13 mouse cellular contexts compared by ENCODE assay signal in genomic region chr10:108155042-108155686, GRCm38 (mm10). TPM values are rescaled to one million over a fixed set of nuclear protein-coding genes. Genes with fewer than 3 reads are reported as not detected.
DNase-seq lines count a peak whose midpoint lies in the region; ATAC-seq and TF ChIP-seq lines count a peak whose summit lies in the region.
"Had no signal": no experiment of that assay in that cellular context is flagged by ENCODE, and none has a peak within 500 bp of the region (broad histone marks: within the 10 kb centered on the region; RNA-seq: fewer than 3 reads in every experiment).

No protein-coding gene starts in this region.

- H3K9me3 ChIP-seq in hindbrain, embryonic 16.5 days (ENCODE audit: control insufficient read depth, low read length): peaks cover 3% of the 10 kb centered on the region; the same call in 1 of the 2 replicates
- H3K9me3 ChIP-seq in hindbrain, embryonic 13.5 days: no peaks in the 10 kb centered on the region
- no peaks in the 10 kb centered on the region for H3K9me3 ChIP-seq in E14TG2a.4 (ENCODE audit: low read length)
- H3K9me3 ChIP-seq in lung, embryonic 16.5 days (ENCODE audit: control insufficient read depth, low read length): no peaks in the 10 kb centered on the region
- H3K9me3 ChIP-seq: embryonic facial prominence, embryonic 13.5 days; G1E had no signal

- no peak for TF ChIP-seq CTCF in E14TG2a.4 (conservative IDR thresholded peaks at IDR 0.05; ENCODE audit: low read length)

- no peaks in the 10 kb centered on the region for H3K36me3 ChIP-seq in hindbrain, embryonic 16.5 days (ENCODE audit: control insufficient read depth, insufficient read depth, low read length)
- H3K36me3 ChIP-seq in hindbrain, embryonic 13.5 days: no peaks in the 10 kb centered on the region
- no peaks in the 10 kb centered on the region for H3K36me3 ChIP-seq in E14TG2a.4 (ENCODE audit: insufficient read depth, low read length)
- no peaks in the 10 kb centered on the region for H3K36me3 ChIP-seq in lung, embryonic 16.5 days (ENCODE audit: control insufficient read depth, insufficient read depth, low read length)
- H3K36me3 ChIP-seq: embryonic facial prominence, embryonic 13.5 days; G1E had no signal

- peak; percentile 68 for DNase-seq in adrenal gland, adult 2 months
- no peak for DNase-seq in layer of hippocampus, postnatal 25 days (ENCODE audit: extremely low spot score in 1 of 2, low spot score in 1 of 2)
- DNase-seq: cerebellum, adult 9-11 months; kidney, adult 11 months had no signal

- H3K27me3 ChIP-seq in hindbrain, embryonic 16.5 days (replicated peaks; ENCODE audit: control insufficient read depth, insufficient read depth, low read length): no peaks in the 10 kb centered on the region
- H3K27me3 ChIP-seq in hindbrain, embryonic 13.5 days: no peaks in the 10 kb centered on the region
- H3K27me3 ChIP-seq in E14TG2a.4 (ENCODE audit: insufficient read depth, low read length): peaks cover 12% of the 10 kb centered on the region
- no peaks in the 10 kb centered on the region for H3K27me3 ChIP-seq in lung, embryonic 16.5 days (ENCODE audit: control insufficient read depth, insufficient read depth, low read depth, low read length)
- H3K27me3 ChIP-seq: embryonic facial prominence, embryonic 13.5 days had no signal

- ATAC-seq in hindbrain, embryonic 16.5 days: peak; percentile 54; the same call in 1 of the 2 replicates
- ATAC-seq in hindbrain, embryonic 13.5 days (ENCODE audit: low FRiP score): no peak
- peak; percentile 60 for ATAC-seq in lung, embryonic 16.5 days (ENCODE audit: low read depth)
- no peak for ATAC-seq in inflammation-experienced regulatory T-cells, adult 6 months

- no peak overlapping the region; the same call in 1 of the 2 replicates for H3K9ac ChIP-seq in hindbrain, embryonic 16.5 days (ENCODE audit: low read depth, low read length)
- H3K9ac ChIP-seq in hindbrain, embryonic 13.5 days: no peak overlapping the region
- 0 out of 2 replicates have a peak overlapping the region, but pooled peaks have one; percentile 2 for H3K9ac ChIP-seq in lung, embryonic 16.5 days (ENCODE audit: low read length)
- H3K9ac ChIP-seq: embryonic facial prominence, embryonic 13.5 days had no signal

- WGBS in hindbrain, embryonic 16.5 days: 73% methylated on average over 21 of the region's 21 CpGs
- 75% methylated on average over 21 of the region's 21 CpGs for WGBS in hindbrain, embryonic 13.5 days
- WGBS in lung, embryonic 16.5 days: 27% methylated on average over 21 of the region's 21 CpGs

- peaks cover 2% of the 10 kb centered on the region; the same call in 1 of the 2 replicates for H3K4me1 ChIP-seq in hindbrain, embryonic 16.5 days (ENCODE audit: control insufficient read depth, insufficient read depth, low read depth, low read length)
- H3K4me1 ChIP-seq in hindbrain, embryonic 13.5 days (replicated peaks): no peaks in the 10 kb centered on the region
- H3K4me1 ChIP-seq in E14TG2a.4 (replicated peaks; ENCODE audit: low read depth, low read length): peaks cover 3% of the 10 kb centered on the region; the same call in 1 of the 2 replicates
- 0 out of 2 replicates have a peak, but pooled peaks cover 2% of the 10 kb centered on the region for H3K4me1 ChIP-seq in lung, embryonic 16.5 days (replicated peaks; ENCODE audit: control insufficient read depth, insufficient read depth, low read length)
- H3K4me1 ChIP-seq: embryonic facial prominence, embryonic 13.5 days had no signal

- H3K4me2 ChIP-seq in hindbrain, embryonic 16.5 days (ENCODE audit: low read length): no peak overlapping the region
- H3K4me2 ChIP-seq in hindbrain, embryonic 13.5 days: no peak overlapping the region
- peak overlapping the region; percentile 12 for H3K4me2 ChIP-seq in lung, embryonic 16.5 days (ENCODE audit: low read depth, low read length)
- H3K4me2 ChIP-seq: embryonic facial prominence, embryonic 13.5 days had no signal

- H3K4me3 ChIP-seq in hindbrain, embryonic 16.5 days (ENCODE audit: low read length): no peak overlapping the region
- no peak overlapping the region for H3K4me3 ChIP-seq in hindbrain, embryonic 13.5 days
- H3K4me3 ChIP-seq in E14TG2a.4 (replicated peaks; ENCODE audit: low read length): 0 out of 2 replicates have a peak overlapping the region, but pooled peaks have one; percentile 2
- no peak overlapping the region for H3K4me3 ChIP-seq in lung, embryonic 16.5 days (ENCODE audit: low read length)
- H3K4me3 ChIP-seq: embryonic facial prominence, embryonic 13.5 days; left cerebral cortex, adult 2 months had no signal

- H3K27ac ChIP-seq in hindbrain, embryonic 16.5 days (ENCODE audit: low read depth, low read length): no peak overlapping the region
- H3K27ac ChIP-seq in hindbrain, embryonic 13.5 days: no peak overlapping the region
- no peak overlapping the region for H3K27ac ChIP-seq in lung, embryonic 16.5 days (ENCODE audit: low read length)
- H3K27ac ChIP-seq: embryonic facial prominence, embryonic 13.5 days; left cerebral cortex, adult 2 months; macrophage had no signal

RNA-seq across cellular contexts. Expression of gene Ppp1r12a, which starts 6.8 kb away (rescaled TPM):
- 62.5 and 70.6 TPM in 2 replicates for polyA plus RNA-seq in hindbrain, embryonic 16.5 days (2015; fragmentation: Nextera tagmentation; extraction: Ambion mirVana)
- polyA plus RNA-seq in hindbrain, embryonic 13.5 days (2015; fragmentation: Nextera tagmentation; extraction: Ambion mirVana): 80.6 and 81.7 TPM in 2 replicates
- 100 to 1,000 TPM in 1 of 2 experiments, 10 to 100 TPM in 1; 84.0 to 110 TPM for total RNA-seq in adrenal gland, adult 2 months (2021)
- 6.7 and 8.5 TPM in 2 replicates for polyA plus RNA-seq in adrenal gland, adult 2 months (2012; rRNA removed)
- polyA plus RNA-seq in lung, embryonic 16.5 days (2015; fragmentation: Nextera tagmentation; extraction: Ambion mirVana): 99.4 and 104 TPM in 2 replicates
- polyA plus RNA-seq in inflammation-experienced regulatory T-cells, adult 6 months (2017; shearing (Covaris generic)): 100 to 1,000 TPM; 251 to 307 (median 255) TPM
- 100 to 1,000 TPM; 115 to 136 TPM for total RNA-seq in layer of hippocampus, postnatal 25 days (2021)

Comparison
In these comparisons a context has a peak if more than half of its experiments do, and no peak if none do; other contexts are left out.
1. ATAC-seq: peak in hindbrain, embryonic 16.5 days (single experiment) and lung, embryonic 16.5 days (single experiment); none in hindbrain, embryonic 13.5 days (single experiment) and inflammation-experienced regulatory T-cells, adult 6 months (single experiment).